Mouse (Mus musculus): Measurements from ENCODE around the gene Fez2. TPM values are rescaled to one million over a fixed set of nuclear protein-coding genes. Genes with fewer than 3 reads are reported as not detected.

Fez2 gene
- polyA plus RNA-seq, 1 experiment = 91.6 TPM

- 38% methylated on average over 1 of the region's 1 CpGs for WGBS
- peak; percentile 65 for TF ChIP-seq CTCF (IDR thresholded peaks at IDR 0.05; ENCODE audit: borderline replicate concordance, insufficient read depth, low read depth, low read length)
- no peak for TF ChIP-seq POLR2A (IDR thresholded peaks at IDR 0.05; ENCODE audit: borderline replicate concordance, insufficient read depth, low read length)
- no peak overlapping the region for H3K4me3 ChIP-seq (replicated peaks; ENCODE audit: insufficient read depth, low read depth, low read length)
- no peaks in the 10 kb centered on the region for H3K27me3 ChIP-seq (ENCODE audit: control insufficient read depth, insufficient read depth, low read length)
- no peak overlapping the region for H3K27ac ChIP-seq (ENCODE audit: insufficient read depth, low read length)
- H3K4me1 ChIP-seq (ENCODE audit: control insufficient read depth, insufficient read depth, low read length) = peaks cover 3% of the 10 kb centered on the region; the same call in 1 of the 2 replicates
- peak; percentile 57 to 60 for DNase-seq
These were observed 16.8 kb upstream of the Fez2 start for GRCm38 (mm10) chr17:78434746-78435145.

- WGBS = 80% methylated on average over 8 of the region's 8 CpGs
- H3K4me1 ChIP-seq (ENCODE audit: control insufficient read depth, insufficient read depth, low read length) = no peaks in the 10 kb centered on the region
- no peak overlapping the region for H3K27ac ChIP-seq (ENCODE audit: insufficient read depth, low read length)
- TF ChIP-seq POLR2A (IDR thresholded peaks at IDR 0.05; ENCODE audit: borderline replicate concordance, insufficient read depth, low read length) (no peak), CTCF (IDR thresholded peaks at IDR 0.05; ENCODE audit: borderline replicate concordance, insufficient read depth, low read depth, low read length) (peak; percentile 22; the same call in 1 of the 2 replicates)
- DNase-seq = no peak
- H3K4me3 ChIP-seq (replicated peaks; ENCODE audit: insufficient read depth, low read depth, low read length) = no peak overlapping the region
- no peaks in the 10 kb centered on the region for H3K27me3 ChIP-seq (ENCODE audit: control insufficient read depth, insufficient read depth, low read length)
These were observed 12.4 kb upstream of the Fez2 start for GRCm38 (mm10) chr17:78430374-78430773.

- no peaks in the 10 kb centered on the region for H3K27me3 ChIP-seq (ENCODE audit: control insufficient read depth, insufficient read depth, low read length)
- no peak overlapping the region for H3K4me3 ChIP-seq (replicated peaks; ENCODE audit: insufficient read depth, low read depth, low read length)
- 88% methylated on average over 4 of the region's 4 CpGs for WGBS
- no peak for DNase-seq
- H3K27ac ChIP-seq (ENCODE audit: insufficient read depth, low read length) = no peak overlapping the region
- peaks cover 9% of the 10 kb centered on the region; the same call in 1 of the 2 replicates for H3K4me1 ChIP-seq (ENCODE audit: control insufficient read depth, insufficient read depth, low read length)
- TF ChIP-seq POLR2A (IDR thresholded peaks at IDR 0.05; ENCODE audit: borderline replicate concordance, insufficient read depth, low read length) = no peak
- no peak for TF ChIP-seq CTCF (IDR thresholded peaks at IDR 0.05; ENCODE audit: borderline replicate concordance, insufficient read depth, low read depth, low read length)
These were observed 11.1 kb upstream of the Fez2 start for GRCm38 (mm10) chr17:78429051-78429450.

- no peaks in the 10 kb centered on the region for H3K27me3 ChIP-seq (ENCODE audit: control insufficient read depth, insufficient read depth, low read length)
- 88% methylated on average over 8 of the region's 8 CpGs for whole genome bisulfite sequencing
- DNase-seq = no peak
These were observed 7.1 kb upstream of the Fez2 start for GRCm38 (mm10) chr17:78425026-78425425.

GRCm38 (mm10) chr17:78419216-78419615 is 1.3 kb upstream of the Fez2 start:
- Histone ChIP-seq H3K4me1 (ENCODE audit: control insufficient read depth, insufficient read depth, low read length) (peaks cover 6% of the 10 kb centered on the region; the same call in 1 of the 2 replicates), H3K4me3 (replicated peaks; ENCODE audit: insufficient read depth, low read depth, low read length) (no peak overlapping the region), H3K27me3 (ENCODE audit: control insufficient read depth, insufficient read depth, low read length) (no peaks in the 10 kb centered on the region), H3K27ac (ENCODE audit: insufficient read depth, low read length) (no peak overlapping the region)
- TF ChIP-seq POLR2A (IDR thresholded peaks at IDR 0.05; ENCODE audit: borderline replicate concordance, insufficient read depth, low read length) = no peak
- no peak for TF ChIP-seq CTCF (IDR thresholded peaks at IDR 0.05; ENCODE audit: borderline replicate concordance, insufficient read depth, low read depth, low read length)
- no peak for DNase-seq
- 91% methylated on average over 4 of the region's 4 CpGs for WGBS

More at GRCm38 (mm10) chr17:78425026-78425425, 7.1 kb upstream of the Fez2 start:
- H3K27ac ChIP-seq (ENCODE audit: insufficient read depth, low read length) = no peak overlapping the region
- no peak for TF ChIP-seq POLR2A (IDR thresholded peaks at IDR 0.05; ENCODE audit: borderline replicate concordance, insufficient read depth, low read length)
- TF ChIP-seq CTCF (IDR thresholded peaks at IDR 0.05; ENCODE audit: borderline replicate concordance, insufficient read depth, low read depth, low read length) = no peak
- H3K4me1 ChIP-seq (ENCODE audit: control insufficient read depth, insufficient read depth, low read length) = peaks cover 13% of the 10 kb centered on the region; the same call in 1 of the 2 replicates
- H3K4me3 ChIP-seq (replicated peaks; ENCODE audit: insufficient read depth, low read depth, low read length) = no peak overlapping the region

GRCm38 (mm10) chr17:78415255-78415654 is 2.7 kb downstream of the Fez2 start:
- no peak for TF ChIP-seq CTCF (IDR thresholded peaks at IDR 0.05; ENCODE audit: borderline replicate concordance, insufficient read depth, low read depth, low read length)
- no peak for TF ChIP-seq POLR2A (IDR thresholded peaks at IDR 0.05; ENCODE audit: borderline replicate concordance, insufficient read depth, low read length)
- no peaks in the 10 kb centered on the region; the same call in 1 of the 2 replicates for H3K4me1 ChIP-seq (ENCODE audit: control insufficient read depth, insufficient read depth, low read length)
- 80% methylated on average over 2 of the region's 2 CpGs for WGBS
- H3K4me3 ChIP-seq (replicated peaks; ENCODE audit: insufficient read depth, low read depth, low read length) = no peak overlapping the region
- no peak overlapping the region for H3K27ac ChIP-seq (ENCODE audit: insufficient read depth, low read length)
- DNase-seq = no peak
- H3K27me3 ChIP-seq (ENCODE audit: control insufficient read depth, insufficient read depth, low read length) = no peaks in the 10 kb centered on the region

- H3K4me1 ChIP-seq (ENCODE audit: control insufficient read depth, insufficient read depth, low read length) = peaks cover 19% of the 10 kb centered on the region
- no peak overlapping the region for H3K27ac ChIP-seq (ENCODE audit: insufficient read depth, low read length)
- DNase-seq = peak in 1 of 2 experiments; percentile 62
- H3K27me3 ChIP-seq (ENCODE audit: control insufficient read depth, insufficient read depth, low read length) = no peaks in the 10 kb centered on the region
- 11% methylated on average over 2 of the region's 2 CpGs for WGBS
- no peak overlapping the region for H3K4me3 ChIP-seq (replicated peaks; ENCODE audit: insufficient read depth, low read depth, low read length)
- TF ChIP-seq CTCF (IDR thresholded peaks at IDR 0.05; ENCODE audit: borderline replicate concordance, insufficient read depth, low read depth, low read length) = no peak
- no peak for TF ChIP-seq POLR2A (IDR thresholded peaks at IDR 0.05; ENCODE audit: borderline replicate concordance, insufficient read depth, low read length)
These were observed 8.1 kb downstream of the Fez2 start for GRCm38 (mm10) chr17:78409900-78410299.

- no peak for TF ChIP-seq CTCF (IDR thresholded peaks at IDR 0.05; ENCODE audit: borderline replicate concordance, insufficient read depth, low read depth, low read length)
- TF ChIP-seq POLR2A (IDR thresholded peaks at IDR 0.05; ENCODE audit: borderline replicate concordance, insufficient read depth, low read length) = no peak
- no peak for DNase-seq
- no peak overlapping the region for H3K4me3 ChIP-seq (replicated peaks; ENCODE audit: insufficient read depth, low read depth, low read length)
- H3K27ac ChIP-seq (ENCODE audit: insufficient read depth, low read length) = no peak overlapping the region
- no peaks in the 10 kb centered on the region for H3K27me3 ChIP-seq (ENCODE audit: control insufficient read depth, insufficient read depth, low read length)
- peaks cover 30% of the 10 kb centered on the region for H3K4me1 ChIP-seq (ENCODE audit: control insufficient read depth, insufficient read depth, low read length)
- 70% methylated on average over 10 of the region's 10 CpGs for WGBS
These were observed 9.6 kb downstream of the Fez2 start for GRCm38 (mm10) chr17:78408386-78408785.
